Mouse (Mus musculus): ENCODE measurements around the gene Kif1c. TPM values are rescaled to one million over a fixed set of nuclear protein-coding genes. Genes with fewer than 3 reads are reported as not detected.

Gene Kif1c
- 100 to 1,000 TPM; 156 to 176 TPM for total RNA-seq (2021)
- long read RNA-seq, experiment 1, partial matches to known transcripts: 2 of 15 reads
- long read RNA-seq, experiment 1, other reads (novel, unspliced or antisense): 13 of 15 reads
- long read RNA-seq, experiment 2, partial matches to known transcripts: 0 of 5 reads
- long read RNA-seq, experiment 2, other reads (novel, unspliced or antisense): 5 of 5 reads

- peak; percentile 99 for DNase-seq
These were observed at the start of gene Kif1c, which contains the start of gene Inca1 for GRCm38 (mm10) chr11:70699722-70700556. TSS of gene Kif1c (plus strand) at chr11:70700548. TSS of gene Inca1 (minus strand) at chr11:70700155.

- peak; percentile 52 for DNase-seq
These were observed 49.0 kb upstream of the Kif1c start for GRCm38 (mm10) chr11:70651391-70651790.

- no peak for DNase-seq
These were observed 48.1 kb upstream of the Kif1c start for GRCm38 (mm10) chr11:70652029-70652883.

GRCm38 (mm10) chr11:70652884-70653344, 47.4 kb upstream of the Kif1c start:
- DNase-seq: no peak

- DNase-seq: peak; percentile 82
These were observed 46.8 kb upstream of the Kif1c start for GRCm38 (mm10) chr11:70653345-70654197.

- peak; percentile 93 for DNase-seq
These were observed 46.0 kb upstream of the Kif1c start, which contains the start of gene Pfn1 for GRCm38 (mm10) chr11:70654198-70654922. TSS of gene Pfn1 (minus strand) at chr11:70654644.

- peak; percentile 93 for DNase-seq
These were observed 45.3 kb upstream of the Kif1c start for GRCm38 (mm10) chr11:70654923-70655570.

- peak; percentile 73 for DNase-seq
These were observed 44.5 kb upstream of the Kif1c start for GRCm38 (mm10) chr11:70655571-70656455.

GRCm38 (mm10) chr11:70656456-70656927, 43.9 kb upstream of the Kif1c start:
- DNase-seq: peak; percentile 60

GRCm38 (mm10) chr11:70656964-70657363, 43.4 kb upstream of the Kif1c start, which contains the start of gene Eno3:
TSS of gene Eno3 (plus strand) at chr11:70657202.
- DNase-seq: peak; percentile 46

GRCm38 (mm10) chr11:70657573-70657972, 42.8 kb upstream of the Kif1c start:
- DNase-seq: no peak

GRCm38 (mm10) chr11:70657991-70658390, 42.4 kb upstream of the Kif1c start:
- DNase-seq: no peak

GRCm38 (mm10) chr11:70658521-70658920, 41.8 kb upstream of the Kif1c start:
- DNase-seq: no peak

- no peak for DNase-seq
These were observed 41.4 kb upstream of the Kif1c start for GRCm38 (mm10) chr11:70658942-70659341.

- no peak for DNase-seq
These were observed 39.8 kb upstream of the Kif1c start for GRCm38 (mm10) chr11:70660571-70660970.

- DNase-seq: no peak
These were observed 37.2 kb upstream of the Kif1c start for GRCm38 (mm10) chr11:70663101-70663500.

- no peak for DNase-seq
These were observed 36.4 kb upstream of the Kif1c start for GRCm38 (mm10) chr11:70663957-70664356.

GRCm38 (mm10) chr11:70664741-70665140, 35.6 kb upstream of the Kif1c start:
- DNase-seq: no peak

- DNase-seq: no peak
These were observed 33.7 kb upstream of the Kif1c start for GRCm38 (mm10) chr11:70666687-70667086.

Data from adrenal gland, postnatal 10 days (tissue).